ENCODE assay signal across 8 mouse cellular contexts in the genomic region with DNA sequence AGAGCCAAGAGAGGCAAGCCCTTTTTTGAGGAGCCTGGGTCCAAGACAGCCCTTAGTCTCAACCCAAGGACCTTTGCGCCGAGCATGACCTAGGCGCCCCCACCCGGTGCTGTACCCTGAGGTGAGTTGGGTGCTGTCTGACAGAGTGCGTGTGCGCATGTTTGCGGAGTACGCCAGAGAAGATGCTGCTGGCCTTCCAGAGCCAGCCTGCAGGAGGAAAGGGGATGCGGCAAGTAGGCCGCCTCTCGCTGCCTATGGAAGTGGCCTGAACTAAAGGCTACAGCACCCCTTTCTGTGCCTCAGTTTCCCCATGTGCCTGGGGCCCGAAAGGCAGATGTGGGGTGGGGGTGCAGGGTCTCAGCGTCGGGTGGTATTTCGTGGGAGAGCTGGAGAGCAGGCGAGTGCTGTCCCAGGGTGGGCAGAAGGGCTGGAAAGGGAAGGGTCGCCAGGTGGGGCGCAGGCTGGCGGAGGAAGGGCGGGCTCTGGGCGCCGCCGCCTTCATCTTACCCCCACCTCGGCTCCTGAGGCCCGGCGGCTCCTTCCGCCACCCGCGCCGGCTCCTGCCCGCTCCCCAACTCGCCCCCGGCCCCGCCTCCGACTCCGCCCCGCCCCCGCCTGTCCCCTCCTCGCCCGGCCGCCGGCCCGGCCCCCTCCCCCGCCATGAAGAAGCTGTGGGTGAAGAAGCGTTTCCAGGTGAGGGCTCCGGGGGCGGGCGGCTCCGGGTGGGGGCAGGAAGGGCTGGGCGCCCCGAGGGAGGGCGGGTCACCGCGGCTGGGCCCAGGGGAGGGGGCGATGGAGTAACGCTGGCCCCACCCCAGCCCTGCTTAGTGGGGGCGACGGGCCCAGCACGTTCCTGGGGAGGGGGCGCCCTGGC. TPM values are rescaled to one million over a fixed set of nuclear protein-coding genes. Genes with fewer than 3 reads are reported as not detected.
DNase-seq lines count a peak whose midpoint lies in the region; ATAC-seq lines count a peak whose summit lies in the region.

No protein-coding gene starts in this region.

- H3K4me3 ChIP-seq in forebrain, embryonic 16.5 days (replicated peaks; ENCODE audit: low read length) = peak overlapping the region; percentile 75
- peak overlapping the region; percentile 67 for H3K4me3 ChIP-seq in midbrain, embryonic 14.5 days (replicated peaks; ENCODE audit: low read depth, low read length)

- H3K9me3 ChIP-seq in forebrain, embryonic 16.5 days (ENCODE audit: control insufficient read depth, low read length) = no peaks in the 10 kb centered on the region
- H3K9me3 ChIP-seq in midbrain, embryonic 14.5 days (ENCODE audit: control insufficient read depth, low read length) = no peaks in the 10 kb centered on the region

- peak overlapping the region; percentile 82 for H3K9ac ChIP-seq in forebrain, embryonic 16.5 days (replicated peaks; ENCODE audit: low read depth, low read length)
- H3K9ac ChIP-seq in midbrain, embryonic 14.5 days (replicated peaks; ENCODE audit: low read length) = peak overlapping the region; percentile 79

- peak overlapping the region; percentile 46; the same call in 1 of the 2 replicates for H3K27ac ChIP-seq in forebrain, embryonic 16.5 days (ENCODE audit: low read length)
- H3K27ac ChIP-seq in midbrain, embryonic 14.5 days (replicated peaks; ENCODE audit: low read depth, low read length) = peak overlapping the region; percentile 82

- H3K4me1 ChIP-seq in forebrain, embryonic 16.5 days (replicated peaks; ENCODE audit: control insufficient read depth, insufficient read depth, low read length) = peaks cover 26% of the 10 kb centered on the region
- H3K4me1 ChIP-seq in midbrain, embryonic 14.5 days (ENCODE audit: control insufficient read depth, insufficient read depth, low read length) = peaks cover 36% of the 10 kb centered on the region

- no peaks in the 10 kb centered on the region for H3K36me3 ChIP-seq in forebrain, embryonic 16.5 days (ENCODE audit: control insufficient read depth, insufficient read depth)
- no peaks in the 10 kb centered on the region for H3K36me3 ChIP-seq in midbrain, embryonic 14.5 days (ENCODE audit: control insufficient read depth, insufficient read depth, low read length)

- H3K4me2 ChIP-seq in forebrain, embryonic 16.5 days (ENCODE audit: low read length) = peak overlapping the region; percentile 92
- H3K4me2 ChIP-seq in midbrain, embryonic 14.5 days (ENCODE audit: low read length) = peak overlapping the region; percentile 90

- H3K27me3 ChIP-seq in forebrain, embryonic 16.5 days (replicated peaks; ENCODE audit: control insufficient read depth, insufficient read depth, low read length) = peaks cover 8% of the 10 kb centered on the region
- H3K27me3 ChIP-seq in midbrain, embryonic 14.5 days (ENCODE audit: control insufficient read depth, insufficient read depth, low read length) = peaks cover 7% of the 10 kb centered on the region; the same call in 1 of the 2 replicates

- DNase-seq in frontal cortex, postnatal 14 days (ENCODE audit: low spot score in 2 of 2) = no peak
- peak; percentile 31 for DNase-seq in 3134 (ENCODE audit: extremely low read depth, insufficient read length, low spot score)
- peak; percentile 83 for DNase-seq in cerebellum, adult 11-12 months
- peak; percentile 81 for DNase-seq in kidney, postnatal 10 days
- DNase-seq in midbrain, embryonic 14.5 days = peak; percentile 77

- WGBS in forebrain, embryonic 16.5 days = 2% methylated on average over 21 of the region's 60 CpGs
- WGBS in midbrain, embryonic 14.5 days = 3% methylated on average over 50 of the region's 60 CpGs

- ATAC-seq in frontal cortex, adult (ENCODE audit: low TSS enrichment) = peak; percentile 35
- peak; percentile 62 for ATAC-seq in forebrain, embryonic 16.5 days
- peak; percentile 58 for ATAC-seq in midbrain, embryonic 14.5 days (ENCODE audit: low FRiP score, low TSS enrichment)
- no peak for ATAC-seq in activated CD4-positive, CD25-positive, alpha-beta regulatory T cell, adult 4 months

RNA-seq across cellular contexts. Expression of a gene that starts 6.6 kb away (rescaled TPM):
- 10.7 and 12.9 TPM in 2 replicates for polyA plus RNA-seq in forebrain, embryonic 16.5 days (2015; fragmentation: Nextera tagmentation; extraction: Ambion mirVana)
- polyA plus RNA-seq in midbrain, embryonic 14.5 days (2014; fragmentation: Nextera tagmentation; extraction: Ambion mirVana) = 15.6 and 19.4 TPM in 2 replicates
- not detected for polyA plus RNA-seq in activated CD4-positive, CD25-positive, alpha-beta regulatory T cell, adult 4 months (2017; shearing (Covaris generic))

RNA-seq across cellular contexts. Expression of a gene that starts 21.6 kb away (rescaled TPM):
- polyA plus RNA-seq in forebrain, embryonic 16.5 days (2015; fragmentation: Nextera tagmentation; extraction: Ambion mirVana) = 1.2 and 1.5 TPM in 2 replicates
- 0.32 and 1.4 TPM in 2 replicates for polyA plus RNA-seq in midbrain, embryonic 14.5 days (2014; fragmentation: Nextera tagmentation; extraction: Ambion mirVana)
- polyA plus RNA-seq in activated CD4-positive, CD25-positive, alpha-beta regulatory T cell, adult 4 months (2017; shearing (Covaris generic)) = not detected

RNA-seq across cellular contexts. Expression of a gene that starts 54.0 kb away (rescaled TPM):
- polyA plus RNA-seq in forebrain, embryonic 16.5 days (2015; fragmentation: Nextera tagmentation; extraction: Ambion mirVana) = 86.4 and 93.1 TPM in 2 replicates
- polyA plus RNA-seq in midbrain, embryonic 14.5 days (2014; fragmentation: Nextera tagmentation; extraction: Ambion mirVana) = 75.7 and 75.9 TPM in 2 replicates
- polyA plus RNA-seq in activated CD4-positive, CD25-positive, alpha-beta regulatory T cell, adult 4 months (2017; shearing (Covaris generic)) = 10 to 100 TPM; 43.8 to 51.5 TPM

Comparison
In these comparisons a context has a peak if more than half of its experiments do, and no peak if none do; other contexts are left out.
1. DNase-seq: peak in 3134 (single experiment), cerebellum, adult 11-12 months (single experiment), kidney, postnatal 10 days (single experiment) and midbrain, embryonic 14.5 days (single experiment); none in frontal cortex, postnatal 14 days (0 of 2).
2. RNA of a gene that starts 6.6 kb away (polyA plus RNA-seq): 15.6 to 19.4 TPM in midbrain, embryonic 14.5 days and 10.7 to 12.9 TPM in forebrain, embryonic 16.5 days; not detected in activated CD4-positive, CD25-positive, alpha-beta regulatory T cell, adult 4 months; every median in the first group is over 10 times any median in the second.